Mouse (Mus musculus): ENCODE results near the gene Usp21. TPM values are rescaled to one million over a fixed set of nuclear protein-coding genes. Genes with fewer than 3 reads are reported as not detected.
A peak's percentile ranks its signal among the peaks of the same experiment; 100 is the strongest.

Gene Usp21
- polyA plus RNA-seq, 2 experiments from 2014 or later, result 22.6 to 27.9 TPM

DNA sequence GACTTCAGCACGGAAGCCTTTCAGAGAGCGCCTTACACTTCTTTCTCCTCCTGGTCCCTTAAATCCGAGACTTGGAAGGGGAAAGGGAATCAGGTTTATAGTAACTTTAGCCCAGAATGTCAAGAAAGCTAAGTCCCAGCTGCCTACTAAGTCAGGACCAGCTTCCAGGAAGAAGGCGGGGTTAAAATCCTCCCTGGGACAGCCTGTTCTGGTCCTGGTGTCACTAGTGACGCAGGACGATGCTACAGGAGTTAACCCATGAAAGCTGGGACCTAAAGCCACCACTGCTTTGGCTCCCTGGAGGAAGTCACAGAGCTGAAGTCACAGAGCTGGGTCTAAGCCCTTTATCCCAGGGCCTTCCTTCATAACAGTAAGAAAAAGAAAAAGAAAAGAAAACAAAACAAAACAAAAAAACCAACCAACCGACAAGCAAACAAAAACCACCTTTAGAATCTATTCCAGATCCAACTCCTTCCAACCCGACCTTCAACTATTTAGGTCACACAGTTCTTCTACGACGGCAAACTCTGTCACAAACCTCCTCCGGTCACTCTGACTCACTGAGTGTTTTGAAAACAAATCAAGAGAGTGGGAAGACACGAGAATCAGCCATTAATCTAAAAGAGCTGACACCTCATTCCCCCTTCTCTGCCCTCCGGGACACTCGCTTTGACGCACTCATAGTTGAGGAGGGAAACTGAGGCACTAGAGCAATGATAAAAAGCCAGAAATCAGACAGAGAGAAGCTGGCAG is 47.6 kb downstream of the Usp21 start:
- ATAC-seq, result no peak

DNA sequence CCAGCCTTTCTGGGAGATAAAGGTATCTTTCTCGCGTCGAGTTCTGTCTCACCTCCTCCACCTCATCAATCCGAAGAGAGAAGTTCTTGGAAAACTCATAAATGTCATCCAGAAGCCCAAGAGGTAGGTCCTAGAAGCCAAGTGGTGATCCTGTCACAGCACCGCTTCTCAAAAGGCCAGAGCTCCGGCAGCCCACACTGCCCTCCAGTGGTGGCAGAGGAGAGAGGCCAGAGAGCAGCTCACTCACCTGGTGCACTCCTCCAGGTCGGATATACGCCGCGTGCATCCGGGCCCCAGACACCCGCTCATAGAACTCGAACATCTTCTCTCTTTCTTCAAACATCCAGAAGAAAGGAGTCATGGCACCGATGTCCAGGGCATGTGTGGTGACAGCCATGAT is 49.3 kb downstream of the Usp21 start:
- ATAC-seq, result peak; percentile 60

DNA sequence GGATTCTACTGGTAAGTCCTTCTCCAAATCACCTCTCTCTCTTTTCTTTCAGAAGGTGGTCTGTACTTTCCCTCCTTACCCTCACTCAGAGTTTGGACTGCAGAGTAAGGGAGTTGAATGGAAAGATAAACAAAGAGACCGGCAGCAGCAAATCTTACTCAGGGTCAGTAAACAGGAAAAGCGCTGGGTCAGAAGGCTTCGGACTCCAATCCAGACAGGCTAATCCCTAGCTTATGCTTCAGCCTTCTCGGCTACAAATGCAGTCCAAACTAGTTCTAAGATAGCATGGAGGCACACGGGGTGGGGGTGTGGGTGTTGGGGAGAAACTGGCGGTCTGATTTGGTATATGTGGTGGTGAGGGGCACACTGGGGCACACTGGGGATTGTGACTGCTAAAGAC is 50.4 kb downstream of the Usp21 start:
- no peak for ATAC-seq

DNA sequence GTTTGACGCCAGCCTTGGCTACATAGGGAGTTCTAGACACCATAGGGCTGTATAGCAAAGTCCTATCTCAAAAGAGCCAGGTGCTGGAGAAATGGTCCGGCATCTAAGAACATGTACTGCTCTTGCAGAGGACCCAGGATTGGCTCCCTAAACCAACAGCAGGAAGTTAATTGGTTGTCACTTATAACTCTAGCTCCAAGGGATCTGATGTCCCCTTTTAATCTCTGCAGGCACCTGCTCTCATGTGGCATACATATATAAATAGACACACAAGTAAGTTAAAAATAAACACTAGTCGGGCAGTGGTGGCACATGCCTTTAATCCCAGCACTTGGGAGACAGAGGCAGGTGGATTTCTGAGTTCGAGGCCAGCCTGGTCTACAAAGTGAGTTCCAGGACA is 52.0 kb downstream of the Usp21 start:
- no peak for ATAC-seq

DNA sequence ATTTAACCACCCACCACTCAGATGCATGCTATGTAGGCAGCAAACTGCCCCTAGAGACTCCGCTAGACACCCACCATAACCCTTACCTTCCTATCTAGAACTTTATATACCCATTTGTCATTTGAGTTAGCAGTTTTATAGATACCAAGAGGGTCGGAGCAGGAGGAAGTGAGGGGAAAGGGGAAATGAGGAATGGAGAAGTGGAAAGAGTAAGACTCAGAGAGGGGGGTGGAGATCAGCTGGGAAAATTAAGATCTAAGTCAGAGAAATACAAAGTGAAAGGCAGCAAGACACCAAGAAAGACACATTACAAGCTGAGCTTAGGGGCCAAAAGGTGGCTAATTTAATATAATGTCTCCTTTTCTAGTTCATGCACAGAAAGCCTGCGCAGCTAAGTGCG is 53.3 kb downstream of the Usp21 start:
- ATAC-seq, result no peak

DNA sequence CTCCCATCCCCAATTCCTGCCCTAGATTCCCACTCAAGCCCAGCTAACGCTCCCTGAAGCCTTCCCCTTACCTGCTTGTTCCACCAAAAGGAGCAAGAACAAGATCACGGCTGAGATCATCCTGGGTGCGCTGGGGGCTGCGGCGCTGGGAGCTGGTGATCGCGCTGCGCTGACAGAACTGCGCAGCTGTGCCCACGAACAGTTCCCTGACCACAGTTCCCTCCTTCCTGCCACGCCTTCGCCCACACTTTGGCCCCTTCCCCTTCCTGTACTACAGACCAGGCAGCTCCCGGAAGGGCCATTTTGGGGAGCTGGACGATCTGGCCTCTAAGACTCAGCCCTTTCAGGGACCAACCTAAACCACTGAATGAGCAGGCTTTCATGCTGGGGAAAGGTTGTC is 53.7 kb downstream of the Usp21 start, which contains the start of gene Fcer1g:
Gene Fcer1g, minus strand, starts transcription at position 240 of the 400 bp plus-strand sequence.
- no peak for ATAC-seq

DNA sequence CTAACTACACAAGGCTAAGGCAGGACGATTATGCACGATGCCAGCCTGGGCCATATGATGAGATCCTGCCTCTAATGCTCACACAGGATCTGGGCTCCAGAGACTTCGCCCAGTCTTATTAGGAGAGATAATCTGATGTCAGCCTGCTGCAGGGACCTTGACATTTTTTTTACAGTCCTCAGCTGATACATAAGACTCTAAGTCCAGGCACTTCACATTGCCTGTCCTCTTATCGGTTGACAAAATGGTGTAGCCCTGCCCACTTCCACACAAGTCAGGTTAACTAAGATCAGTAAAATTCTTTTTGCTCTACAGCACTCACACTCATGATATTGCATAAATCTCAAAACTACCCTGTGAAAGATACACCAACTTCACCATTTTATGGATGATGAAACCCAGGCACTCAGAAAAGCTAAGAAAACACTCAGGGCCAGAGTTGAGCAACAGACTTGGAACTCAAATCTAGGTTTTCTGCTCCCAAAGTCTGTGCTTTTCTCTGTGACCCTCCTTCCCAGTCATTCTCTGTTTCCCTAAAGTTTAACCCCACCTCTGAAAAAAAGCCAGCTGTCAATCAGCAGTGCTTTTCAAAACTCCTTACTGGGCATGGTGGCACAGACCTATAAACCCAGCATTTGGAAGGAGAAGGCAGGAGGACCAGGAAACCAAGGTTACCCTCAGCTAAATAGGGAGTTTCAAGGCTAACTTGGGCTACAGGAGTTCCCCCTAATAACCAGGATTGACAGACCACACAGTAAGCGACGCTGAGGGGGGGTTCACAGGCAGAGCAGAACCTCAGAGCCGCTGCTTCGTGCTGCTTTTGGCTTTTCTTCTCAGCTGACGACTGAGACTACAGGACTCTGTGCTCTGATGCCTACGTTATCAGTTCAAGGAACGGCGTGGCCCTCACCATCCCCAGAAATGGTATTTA is 54.7 kb downstream of the Usp21 start:
- no peak for ATAC-seq

DNA sequence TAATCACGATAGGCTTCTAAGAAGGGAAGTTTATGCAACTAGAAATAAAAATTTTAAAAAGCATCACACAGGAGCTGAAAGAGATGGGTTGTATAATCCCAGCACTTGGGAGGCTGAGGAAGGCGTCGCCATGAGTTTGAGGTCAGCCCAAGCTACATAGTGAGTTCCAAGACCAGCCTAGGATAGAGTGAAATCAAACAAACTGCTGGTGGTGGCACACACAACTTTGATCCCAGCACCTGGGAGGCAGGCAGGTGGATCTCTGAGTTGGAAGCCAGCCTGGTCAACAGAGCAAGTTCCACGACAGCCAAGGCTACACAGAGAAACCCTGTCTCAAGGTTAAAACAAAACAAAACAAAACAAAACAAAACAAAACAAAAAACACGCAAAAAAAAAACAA is 55.4 kb downstream of the Usp21 start:
- no peak for ATAC-seq

Other genes starting within 250 kb of the Usp21 start
- gene Fcgr3, start 223.1 kb downstream of the Usp21 start, polyA plus RNA-seq (2017; shearing (Covaris generic)), result not detected
- 1 to 10 TPM; 4.8 to 5.5 TPM for gene Cfap126, start 174.1 kb downstream of the Usp21 start, polyA plus RNA-seq (2017; shearing (Covaris generic))
- 100 to 1,000 TPM; 135 to 150 TPM for gene Sdhc, start 137.4 kb downstream of the Usp21 start, polyA plus RNA-seq (2017; shearing (Covaris generic))
- gene Mpz, start 137.3 kb downstream of the Usp21 start, polyA plus RNA-seq (2017; shearing (Covaris generic)), result not detected
- gene Pcp4l1, start 91.7 kb downstream of the Usp21 start, polyA plus RNA-seq (2017; shearing (Covaris generic)), result not detected
- gene Nr1i3, start 74.0 kb downstream of the Usp21 start, polyA plus RNA-seq (2017; shearing (Covaris generic)), result under 1 TPM; 0.15 to 0.54 TPM
- 10 to 100 TPM; 24.0 to 48.7 TPM for gene Tomm40l, start 65.5 kb downstream of the Usp21 start, polyA plus RNA-seq (2017; shearing (Covaris generic))
- under 1 TPM in 1 of 2 experiments, not detected in 1; 0.75 TPM for gene Apoa2, start 62.9 kb downstream of the Usp21 start, polyA plus RNA-seq (2017; shearing (Covaris generic))
- gene Fcer1g, start 53.6 kb downstream of the Usp21 start, polyA plus RNA-seq (2017; shearing (Covaris generic)), result 1 to 10 TPM; 1.8 to 3.5 TPM
- gene Adamts4, start 37.6 kb downstream of the Usp21 start, polyA plus RNA-seq (2017; shearing (Covaris generic)), result under 1 TPM in 1 of 2 experiments, not detected in 1; 0.13 TPM
- 100 to 1,000 TPM; 115 to 119 TPM for gene Ndufs2, start 36.6 kb downstream of the Usp21 start, polyA plus RNA-seq (2017; shearing (Covaris generic))
- gene B4galt3, start 17.7 kb downstream of the Usp21 start, polyA plus RNA-seq (2017; shearing (Covaris generic)), result 10 to 100 TPM; 56.0 to 93.6 TPM
- 100 to 1,000 TPM in 1 of 2 experiments, 10 to 100 TPM in 1; 70.8 to 108 TPM for gene Ppox, start 6.8 kb downstream of the Usp21 start, polyA plus RNA-seq (2017; shearing (Covaris generic))
- 10 to 100 TPM; 74.0 to 84.4 TPM for gene Ufc1, start 7.0 kb upstream of the Usp21 start, polyA plus RNA-seq (2017; shearing (Covaris generic))
- gene Dedd, start 41.2 kb upstream of the Usp21 start, polyA plus RNA-seq (2017; shearing (Covaris generic)), result 10 to 100 TPM; 36.8 to 43.8 TPM
- 10 to 100 TPM; 31.7 to 40.3 TPM for gene Nit1, start 57.7 kb upstream of the Usp21 start, polyA plus RNA-seq (2017; shearing (Covaris generic))
- 10 to 100 TPM; 69.6 to 75.8 TPM for gene Pfdn2, start 57.7 kb upstream of the Usp21 start, polyA plus RNA-seq (2017; shearing (Covaris generic))
- gene Klhdc9, start 72.8 kb upstream of the Usp21 start, polyA plus RNA-seq (2017; shearing (Covaris generic)), result under 1 TPM; 0.36 to 0.72 TPM
- gene Nectin4, start 82.1 kb upstream of the Usp21 start, polyA plus RNA-seq (2017; shearing (Covaris generic)), result under 1 TPM in 1 of 2 experiments, not detected in 1; 0.12 TPM
- gene Arhgap30, start 101.0 kb upstream of the Usp21 start, polyA plus RNA-seq (2017; shearing (Covaris generic)), result 10 to 100 TPM; 74.7 to 90.4 TPM
- 100 to 1,000 TPM in 1 of 2 experiments, 10 to 100 TPM in 1; 62.2 to 115 TPM for gene Usf1, start 123.3 kb upstream of the Usp21 start, polyA plus RNA-seq (2017; shearing (Covaris generic))
- 10 to 100 TPM; 10.0 to 20.1 TPM for gene Tstd1, start 130.9 kb upstream of the Usp21 start, polyA plus RNA-seq (2017; shearing (Covaris generic))
- gene F11r, start 149.5 kb upstream of the Usp21 start, polyA plus RNA-seq (2017; shearing (Covaris generic)), result 1 to 10 TPM in 1 of 2 experiments, under 1 TPM in 1; 0.16 to 1.1 TPM
- gene Alyref2, start 215.5 kb upstream of the Usp21 start, polyA plus RNA-seq (2017; shearing (Covaris generic)), result 10 to 100 TPM; 10.5 to 11.7 TPM
- gene Itln1, start 247.3 kb upstream of the Usp21 start, polyA plus RNA-seq (2017; shearing (Covaris generic)), result not detected